Mouse (Mus musculus) liver, postnatal 0 days (tissue): ENCODE measurements around the gene Rflnb. TPM values are rescaled to one million over a fixed set of nuclear protein-coding genes. Genes with fewer than 3 reads are reported as not detected.
A peak's percentile ranks its signal among the peaks of the same experiment; 100 is the strongest.

ENCODE experiments used
- ATAC-seq: fragments of 200-750 bp; cut with Nextera tagmentation; 2 replicates; pipeline ENCODE4 v1.8.0; 2017; ENCODE audit warnings: mild to moderate bottlenecking, moderate library complexity
- DNase-seq: peaks from one replicate; pipeline ENCODE4 v3.0.0-alpha.2; 2016
- H3K27ac ChIP-seq: fragments of 300-500 bp; sonication (generic); 2 replicates; pipeline ENCODE4 v1.5.1; 2014; ENCODE audit warnings: antibody characterized with exemption, moderate library complexity, mild to moderate bottlenecking, low read depth
- H3K27me3 ChIP-seq: fragments of 300-500 bp; sonication (generic); 2 replicates; pipeline ENCODE4 v1.6.1; 2014; ENCODE audit warnings: low read length, control low read depth, mixed read lengths; ENCODE audit not compliant: insufficient read depth
- H3K36me3 ChIP-seq: fragments of 300-500 bp; sonication (generic); replicated peaks from 2 replicates; pipeline ENCODE4 v1.6.1; 2014; ENCODE audit warnings: mild to moderate bottlenecking, control low read depth, low read length, moderate library complexity, mixed read lengths; ENCODE audit not compliant: insufficient read depth
- H3K4me1 ChIP-seq: fragments of 300-500 bp; sonication (generic); 2 replicates; pipeline ENCODE4 v1.6.1; 2014; ENCODE audit warnings: antibody characterized with exemption, mild to moderate bottlenecking, control low read depth; ENCODE audit not compliant: insufficient read depth
- H3K4me2 ChIP-seq: fragments of 300-500 bp; sonication (generic); 2 replicates; pipeline ENCODE4 v1.6.1; 2014; ENCODE audit warnings: low read depth, mild to moderate bottlenecking, low read length, moderate library complexity, mixed read lengths
- H3K4me3 ChIP-seq: fragments of 300-500 bp; sonication (generic); 2 replicates; pipeline ENCODE4 v1.5.1; 2014; ENCODE audit warnings: low read depth, low read length
- H3K9ac ChIP-seq: fragments of 300-500 bp; sonication (generic); replicated peaks from 2 replicates; pipeline ENCODE4 v1.6.1; 2014; ENCODE audit warnings: mild to moderate bottlenecking, moderate library complexity
- H3K9me3 ChIP-seq: fragments of 300-500 bp; sonication (generic); 2 replicates; pipeline ENCODE4 v1.6.1; 2016; ENCODE audit warnings: mild to moderate bottlenecking, control low read depth, low read length, mixed read lengths
- CTCF ChIP-seq: sonication (generic); IDR thresholded peaks from 2 replicates; pipeline ENCODE4 v1.5.1; 2016; ENCODE audit warnings: antibody characterized with exemption, low read depth
- EP300 ChIP-seq: IDR thresholded peaks from 2 replicates; pipeline ENCODE4 v1.6.1; 2016; ENCODE audit warnings: antibody characterized with exemption, low read depth, mild to moderate bottlenecking
- WGBS: fragments of 180-500 bp; shearing (Covaris S2); extraction: QIAGEN DNeasy Blood & Tissue Kit; methylation state at CpG from one replicate; pipeline ENCODE4 v1.1.7; 2014; ENCODE audit not compliant: insufficient replicate concordance; 5-methylcytosine and 5-hydroxymethylcytosine counted together
- polyA plus RNA-seq: library from polyadenylated mRNA; unstranded; fragments of >200 nt; fragmentation: Nextera tagmentation; extraction: Ambion mirVana; gene quantifications from 2 replicates; pipeline ENCODE4 v1.2.1, GENCODE M21; 2015

The Rflnb gene
- polyA plus RNA-seq, 1 experiment from 2014 or later = 7.9 TPM

GRCm38 (mm10) chr11:76040761-76041376, 13.3 kb upstream of the Rflnb start:
- H3K9ac ChIP-seq = no peak overlapping the region
- DNase-seq (no peak), ATAC-seq (no peak)
- H3K4me2 ChIP-seq = no peak overlapping the region
- TF ChIP-seq EP300 (no peak), CTCF (no peak)
- H3K27ac ChIP-seq = no peak overlapping the region
- no peaks in the 10 kb centered on the region for H3K27me3 ChIP-seq
- H3K4me3 ChIP-seq = no peak overlapping the region
- H3K4me1 ChIP-seq = no peaks in the 10 kb centered on the region
- 66% methylated on average over 4 of the region's 4 CpGs for WGBS
- H3K36me3 ChIP-seq = no peaks in the 10 kb centered on the region; the same call in 1 of the 2 replicates
- no peaks in the 10 kb centered on the region for H3K9me3 ChIP-seq

GRCm38 (mm10) chr11:76040106-76040505, 12.5 kb upstream of the Rflnb start:
- H3K9ac ChIP-seq = no peak overlapping the region
- H3K4me3 ChIP-seq = no peak overlapping the region
- H3K27me3 ChIP-seq = no peaks in the 10 kb centered on the region
- no peaks in the 10 kb centered on the region for H3K36me3 ChIP-seq
- H3K9me3 ChIP-seq = no peaks in the 10 kb centered on the region
- no peaks in the 10 kb centered on the region for H3K4me1 ChIP-seq
- WGBS = 43% methylated on average over 8 of the region's 8 CpGs
- TF ChIP-seq CTCF (no peak), EP300 (no peak)
- DNase-seq (no peak), ATAC-seq (no peak)
- H3K4me2 ChIP-seq = no peak overlapping the region
- H3K27ac ChIP-seq = no peak overlapping the region

GRCm38 (mm10) chr11:76039271-76040053, 11.9 kb upstream of the Rflnb start:
- DNase-seq (no peak), ATAC-seq (no peak)
- H3K4me3 ChIP-seq = no peak overlapping the region
- H3K9me3 ChIP-seq = no peaks in the 10 kb centered on the region
- no peak overlapping the region for H3K9ac ChIP-seq
- TF ChIP-seq CTCF (no peak), EP300 (no peak)
- H3K27me3 ChIP-seq = no peaks in the 10 kb centered on the region
- WGBS = 80% methylated on average over 3 of the region's 3 CpGs
- no peaks in the 10 kb centered on the region for H3K36me3 ChIP-seq
- H3K4me2 ChIP-seq = no peak overlapping the region
- H3K4me1 ChIP-seq = no peaks in the 10 kb centered on the region
- no peak overlapping the region for H3K27ac ChIP-seq

GRCm38 (mm10) chr11:76037581-76038294, 10.2 kb upstream of the Rflnb start:
- Histone ChIP-seq H3K27ac (no peak overlapping the region), H3K9ac (no peak overlapping the region), H3K4me1 (peaks cover 2% of the 10 kb centered on the region), H3K36me3 (no peaks in the 10 kb centered on the region), H3K4me3 (no peak overlapping the region), H3K4me2 (no peak overlapping the region), H3K9me3 (no peaks in the 10 kb centered on the region), H3K27me3 (no peaks in the 10 kb centered on the region)
- TF ChIP-seq EP300 (no peak), CTCF (no peak)
- ATAC-seq (no peak), DNase-seq (no peak)
- 39% methylated on average over 6 of the region's 6 CpGs for WGBS

- ATAC-seq = no peak
- TF ChIP-seq CTCF (no peak), EP300 (no peak)
Measured at GRCm38 (mm10) chr11:76035182-76035581, 7.6 kb upstream of the Rflnb start.

GRCm38 (mm10) chr11:76033836-76034235, 6.3 kb upstream of the Rflnb start:
- H3K4me2 ChIP-seq = 0 out of 2 replicates have a peak overlapping the region, but pooled peaks have one; percentile 7
- H3K4me1 ChIP-seq = peaks cover 7% of the 10 kb centered on the region
- no peaks in the 10 kb centered on the region for H3K36me3 ChIP-seq
- DNase-seq = peak; percentile 25
- ATAC-seq = peak; percentile 51; the same call in 1 of the 2 replicates
- no peaks in the 10 kb centered on the region for H3K27me3 ChIP-seq
- H3K27ac ChIP-seq = peak overlapping the region; percentile 74
- no peak overlapping the region for H3K4me3 ChIP-seq
- no peaks in the 10 kb centered on the region for H3K9me3 ChIP-seq
- no peak overlapping the region for H3K9ac ChIP-seq
- TF ChIP-seq CTCF (no peak), EP300 (no peak)
- WGBS = 61% methylated on average over 4 of the region's 4 CpGs

More at GRCm38 (mm10) chr11:76035182-76035581, 7.6 kb upstream of the Rflnb start:
- Histone ChIP-seq H3K4me1 (peaks cover 7% of the 10 kb centered on the region), H3K27ac (no peak overlapping the region), H3K4me2 (no peak overlapping the region), H3K27me3 (no peaks in the 10 kb centered on the region), H3K4me3 (no peak overlapping the region), H3K9me3 (no peaks in the 10 kb centered on the region), H3K9ac (no peak overlapping the region), H3K36me3 (no peaks in the 10 kb centered on the region)
- WGBS = 81% methylated on average over 8 of the region's 8 CpGs
- no peak for DNase-seq
